Mouse (Mus musculus): ENCODE results near the gene Mtg1.

The Mtg1 gene

DNA sequence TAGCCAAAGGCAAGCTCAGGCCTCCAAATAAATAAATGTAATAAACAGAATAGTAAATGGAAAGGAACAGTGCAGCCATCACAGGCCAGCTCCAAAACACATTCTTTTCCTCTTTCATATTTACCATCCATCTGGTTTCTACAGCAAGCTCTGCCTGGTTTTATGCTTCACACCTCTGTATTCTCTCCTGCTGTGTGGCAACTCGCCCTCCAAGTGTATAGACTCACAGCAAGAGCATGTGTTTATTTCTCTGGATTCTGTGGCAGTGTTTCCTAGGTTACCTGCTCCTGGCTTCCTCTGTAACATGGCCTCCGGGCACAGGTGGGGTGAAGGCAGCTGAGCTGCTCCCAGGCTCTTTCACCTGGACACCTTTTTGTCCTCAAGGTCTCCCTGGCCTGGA is 55.1 kb downstream of the Mtg1 start:
- DNase-seq, result no peak

GRCm38 (mm10) chr7:140192851-140193250 is 55.5 kb downstream of the Mtg1 start:
- no peak for DNase-seq

- DNase-seq, result no peak
Observed at GRCm38 (mm10) chr7:140194031-140194430, 56.7 kb downstream of the Mtg1 start.

GRCm38 (mm10) chr7:140196002-140196401 is 58.6 kb downstream of the Mtg1 start:
- DNase-seq, result no peak
